ENCODE assay signal across 13 mouse cellular contexts in genomic region chr2:65382485-65382884, GRCm38 (mm10). TPM values are rescaled to one million over a fixed set of nuclear protein-coding genes. Genes with fewer than 3 reads are reported as not detected.
A peak's percentile ranks its signal among the peaks of the same experiment; 100 is the strongest.
DNase-seq lines count a peak whose midpoint lies in the region; ATAC-seq lines count a peak whose summit lies in the region.
"Had no signal": no experiment of that assay in that cellular context is flagged by ENCODE, and none has a peak within 500 bp of the region (broad histone marks: within the 10 kb centered on the region; RNA-seq: fewer than 3 reads in every experiment).

No protein-coding gene starts in this region.

- no peaks in the 10 kb centered on the region for H3K9me3 ChIP-seq in kidney, embryonic 14.5 days (ENCODE audit: control insufficient read depth, low read length)
- H3K9me3 ChIP-seq: embryonic facial prominence, embryonic 15.5 days; hindbrain, embryonic 13.5 days; midbrain, embryonic 12.5 days; neural tube, embryonic 15.5 days had no signal

- H3K4me3 ChIP-seq in kidney, embryonic 14.5 days (ENCODE audit: low read length): no peak overlapping the region
- H3K4me3 ChIP-seq: embryonic facial prominence, embryonic 15.5 days; hindbrain, embryonic 13.5 days; midbrain, embryonic 12.5 days; neural tube, embryonic 15.5 days had no signal

- H3K4me2 ChIP-seq in kidney, embryonic 14.5 days (replicated peaks; ENCODE audit: low read depth, low read length): no peak overlapping the region
- H3K4me2 ChIP-seq: embryonic facial prominence, embryonic 15.5 days; hindbrain, embryonic 13.5 days; midbrain, embryonic 12.5 days; neural tube, embryonic 15.5 days had no signal

- no peaks in the 10 kb centered on the region for H3K36me3 ChIP-seq in kidney, embryonic 14.5 days (ENCODE audit: control insufficient read depth, insufficient read depth, low read length)
- H3K36me3 ChIP-seq: embryonic facial prominence, embryonic 15.5 days; G1E; hindbrain, embryonic 13.5 days; midbrain, embryonic 12.5 days; neural tube, embryonic 15.5 days had no signal

- peak; percentile 92 for ATAC-seq in kidney, embryonic 14.5 days (ENCODE audit: low FRiP score, low TSS enrichment)

- DNase-seq in kidney, postnatal 25 days: no peak
- peak; percentile 46 for DNase-seq in MN1 (ENCODE audit: low spot score)
- DNase-seq in embryo, embryonic 11 days: peak; percentile 49
- DNase-seq in lung, postnatal 10 days: peak; percentile 5
- DNase-seq in thymus, postnatal 4 days: no peak
- DNase-seq in layer of hippocampus, adult 18-20 months (ENCODE audit: low spot score in 2 of 2): no peak
- DNase-seq: thymus, postnatal 36 days had no signal

- H3K27ac ChIP-seq in kidney, embryonic 14.5 days (ENCODE audit: low read depth, low read length): no peak overlapping the region; the same call in 1 of the 2 replicates
- H3K27ac ChIP-seq: embryonic facial prominence, embryonic 15.5 days; hindbrain, embryonic 13.5 days; midbrain, embryonic 12.5 days; neural tube, embryonic 15.5 days had no signal

- whole genome bisulfite sequencing in kidney, embryonic 14.5 days: 10% methylated on average over 4 of the region's 4 CpGs

- H3K9ac ChIP-seq in kidney, embryonic 14.5 days (ENCODE audit: low read depth, low read length): no peak overlapping the region
- H3K9ac ChIP-seq: embryonic facial prominence, embryonic 15.5 days; hindbrain, embryonic 13.5 days; midbrain, embryonic 12.5 days; neural tube, embryonic 15.5 days had no signal

- no peaks in the 10 kb centered on the region for H3K27me3 ChIP-seq in kidney, embryonic 14.5 days (ENCODE audit: control insufficient read depth, insufficient read depth, low read length)
- H3K27me3 ChIP-seq: embryonic facial prominence, embryonic 15.5 days; hindbrain, embryonic 13.5 days; midbrain, embryonic 12.5 days; neural tube, embryonic 15.5 days had no signal

- H3K4me1 ChIP-seq in kidney, embryonic 14.5 days (ENCODE audit: control insufficient read depth, insufficient read depth, low read length): no peaks in the 10 kb centered on the region
- H3K4me1 ChIP-seq: embryonic facial prominence, embryonic 15.5 days; hindbrain, embryonic 13.5 days; midbrain, embryonic 12.5 days; neural tube, embryonic 15.5 days had no signal

RNA-seq across cellular contexts. Expression of gene Slc38a11, which starts 18.7 kb away (rescaled TPM):
- 0.17 and 0.73 TPM in 2 replicates for polyA plus RNA-seq in kidney, embryonic 14.5 days (2014; fragmentation: Nextera tagmentation; extraction: Ambion mirVana)
- total RNA-seq in layer of hippocampus, adult 18-20 months (2021): 1 to 10 TPM; 1.5 to 2.5 TPM
- polyA plus RNA-seq: G1E had no signal

Comparison
In these comparisons a context has a peak if more than half of its experiments do, and no peak if none do; other contexts are left out.
1. DNase-seq: peak in MN1 (single experiment), embryo, embryonic 11 days (single experiment) and lung, postnatal 10 days (single experiment); none in kidney, postnatal 25 days (0 of 2), thymus, postnatal 4 days (single experiment) and layer of hippocampus, adult 18-20 months (0 of 2).